Mouse (Mus musculus) small intestine, adult 2 months (tissue): Measurements from ENCODE around the gene Gm17387.
"Not testable (repeated sequence)": the region's sequence is repeated elsewhere in the genome, so short reads cannot be mapped to it uniquely, and the experiment has no call there.

Experiments
- CTCF ChIP-seq: fragments of 200-500 bp; IDR thresholded peaks from 2 replicates; pipeline ENCODE4 v1.5.1; 2012; ENCODE audit warnings: low read depth, mild to moderate bottlenecking, control low read depth, inconsistent platforms, low read length, moderate library complexity, mixed read lengths; ENCODE audit not compliant: insufficient replicate concordance, insufficient read length; ENCODE audit errors: extremely low read depth
- POLR2A ChIP-seq: fragments of 200-500 bp; IDR thresholded peaks from 2 replicates; pipeline ENCODE4 v1.6.1; 2012; ENCODE audit warnings: low read depth, mild to moderate bottlenecking, control low read depth, inconsistent platforms, low read length, moderate library complexity

- TF ChIP-seq POLR2A, CTCF: not testable (repeated sequence)
Measured at GRCm38 (mm10) chr7:141017824-141018223, 11.1 kb upstream of the Gm17387 start, which contains the start of gene Ifitm6.
